Mouse (Mus musculus) adrenal gland, adult 2 months (tissue): Measurements from ENCODE around the gene Prss50. TPM values are rescaled to one million over a fixed set of nuclear protein-coding genes. Genes with fewer than 3 reads are reported as not detected.

Experiments used
- DNase-seq: peaks from one replicate; pipeline ENCODE4 v3.0.0; 2021
- polyA plus RNA-seq: library from polyadenylated mRNA; depleted of rRNA; stranded (reverse); fragments of >200 nt; gene quantifications from 2 replicates; pipeline ENCODE4 v1.2.3, GENCODE M21; 2012; rRNA removed
- total RNA-seq, 2 experiments: library from RNA; stranded (reverse); gene quantifications; 2 replicates each; pipeline ENCODE4 v1.2.3; 2021

The Prss50 gene
- total and polyA plus RNA-seq, 3 experiments = not detected

GRCm38 (mm10) chr9:110907201-110907837, 49.6 kb downstream of the Prss50 start:
- no peak for DNase-seq

GRCm38 (mm10) chr9:110907838-110908630, 50.3 kb downstream of the Prss50 start:
- no peak for DNase-seq

- DNase-seq = no peak
Observed at GRCm38 (mm10) chr9:110908631-110909016, 50.9 kb downstream of the Prss50 start.

GRCm38 (mm10) chr9:110909371-110909967, 51.7 kb downstream of the Prss50 start:
- no peak for DNase-seq

Other genes with a start within 250 kb of the Prss50 start
- gene Nradd, start 233.5 kb upstream of the Prss50 start, total RNA-seq = 10 to 100 TPM; 12.0 to 14.5 TPM
- 27.6 and 30.2 TPM in 2 replicates for gene Nradd, start 233.5 kb upstream of the Prss50 start, polyA plus RNA-seq
- 1 to 10 TPM; 5.5 to 7.1 TPM for gene Nbeal2, start 203.8 kb upstream of the Prss50 start, total RNA-seq
- gene Nbeal2, start 203.8 kb upstream of the Prss50 start, polyA plus RNA-seq = 22.5 and 30.8 TPM in 2 replicates
- gene Ccdc12, start 201.5 kb upstream of the Prss50 start, total RNA-seq = 10 to 100 TPM; 51.6 to 71.6 TPM
- gene Ccdc12, start 201.5 kb upstream of the Prss50 start, polyA plus RNA-seq = 38.4 and 45.5 TPM in 2 replicates
- gene Myl3, start 116.1 kb upstream of the Prss50 start, total RNA-seq = under 1 TPM in 1 of 2 experiments, not detected in 1; 0.66 TPM
- gene Myl3, start 116.1 kb upstream of the Prss50 start, polyA plus RNA-seq = 0.22 TPM in 1 of 2 replicates, not detected in the other
- 10 to 100 TPM; 14.7 to 16.3 TPM for gene Pth1r, start 110.8 kb upstream of the Prss50 start, total RNA-seq
- 37.8 and 51.4 TPM in 2 replicates for gene Pth1r, start 110.8 kb upstream of the Prss50 start, polyA plus RNA-seq
- gene Prss42, start 59.8 kb upstream of the Prss50 start, total RNA-seq = not detected
- not detected in 2 replicates for gene Prss42, start 59.8 kb upstream of the Prss50 start, polyA plus RNA-seq
- not detected for gene Prss44, start 44.0 kb upstream of the Prss50 start, total RNA-seq
- not detected in 2 replicates for gene Prss44, start 44.0 kb upstream of the Prss50 start, polyA plus RNA-seq
- gene Prss43, start 31.3 kb upstream of the Prss50 start, total RNA-seq = not detected
- not detected in 2 replicates for gene Prss43, start 31.3 kb upstream of the Prss50 start, polyA plus RNA-seq
- not detected for gene Prss45, start 23.4 kb upstream of the Prss50 start, total RNA-seq
- not detected in 2 replicates for gene Prss45, start 23.4 kb upstream of the Prss50 start, polyA plus RNA-seq
- gene Prss46, start 13.5 kb upstream of the Prss50 start, total RNA-seq = not detected
- not detected in 2 replicates for gene Prss46, start 13.5 kb upstream of the Prss50 start, polyA plus RNA-seq
- 10 to 100 TPM; 13.3 to 20.2 TPM for gene Als2cl, start 21.9 kb downstream of the Prss50 start, total RNA-seq
- 43.0 and 52.5 TPM in 2 replicates for gene Als2cl, start 21.9 kb downstream of the Prss50 start, polyA plus RNA-seq
- 1 to 10 TPM; 2.0 to 3.9 TPM for gene Tmie, start 22.1 kb downstream of the Prss50 start, total RNA-seq
- 2.2 and 4.6 TPM in 2 replicates for gene Tmie, start 22.1 kb downstream of the Prss50 start, polyA plus RNA-seq
- gene Fam240a, start 58.9 kb downstream of the Prss50 start, total RNA-seq = not detected
- gene Fam240a, start 58.9 kb downstream of the Prss50 start, polyA plus RNA-seq = not detected in 2 replicates
- gene Tdgf1, start 88.2 kb downstream of the Prss50 start, total RNA-seq = not detected
- not detected in 2 replicates for gene Tdgf1, start 88.2 kb downstream of the Prss50 start, polyA plus RNA-seq
- gene Lrrc2, start 93.6 kb downstream of the Prss50 start, total RNA-seq = 10 to 100 TPM in 1 of 2 experiments, 1 to 10 TPM in 1; 8.0 to 18.5 TPM
- 0.34 and 0.39 TPM in 2 replicates for gene Lrrc2, start 93.6 kb downstream of the Prss50 start, polyA plus RNA-seq
- gene Rtp3, start 132.6 kb downstream of the Prss50 start, total RNA-seq = 1 to 10 TPM; 3.9 to 4.7 TPM
- 8.7 and 8.8 TPM in 2 replicates for gene Rtp3, start 132.6 kb downstream of the Prss50 start, polyA plus RNA-seq
- 1 to 10 TPM in 1 of 2 experiments, under 1 TPM in 1; 0.86 to 2.1 TPM for gene Ltf, start 161.3 kb downstream of the Prss50 start, total RNA-seq
- gene Ltf, start 161.3 kb downstream of the Prss50 start, polyA plus RNA-seq = 0.26 TPM in 1 of 2 replicates, not detected in the other
- 10 to 100 TPM in 1 of 2 experiments, 1 to 10 TPM in 1; 8.0 to 10.1 TPM for gene Ccrl2, start 199.6 kb downstream of the Prss50 start, total RNA-seq
- gene Ccrl2, start 199.6 kb downstream of the Prss50 start, polyA plus RNA-seq = 4.8 and 5.2 TPM in 2 replicates